Mouse (Mus musculus) embryo, embryonic 10 days (tissue): ENCODE data around the gene Abcg5.

ENCODE experiments used
- DNase-seq: peaks from one replicate; pipeline ENCODE4 v3.0.0-alpha.2; 2015; ENCODE audit warnings: low spot score

The Abcg5 gene

GRCm38 (mm10) chr17:84608606-84609005, 74.2 kb downstream of the Abcg5 start:
- no peak for DNase-seq
